Mouse (Mus musculus): ENCODE measurements around the gene Shb.

- TF ChIP-seq CTCF (IDR thresholded peaks at IDR 0.05; ENCODE audit: extremely low read depth, insufficient read length, insufficient replicate concordance, low read depth, low read length) (no peak), POLR2A (IDR thresholded peaks at IDR 0.05; ENCODE audit: low read depth, low read length) (no peak)
These were observed 72.9 kb downstream of the Shb start for GRCm38 (mm10) chr4:45459375-45459774.

Measured in small intestine, adult 2 months (tissue).